Mouse (Mus musculus) CD4-positive, CD25-positive, alpha-beta regulatory T cell, adult 4 months (primary cell): ENCODE results near the gene Pla2g4e. TPM values are rescaled to one million over a fixed set of nuclear protein-coding genes. Genes with fewer than 3 reads are reported as not detected.

Experiments used
- ATAC-seq: one replicate; pipeline ENCODE4 v1.8.0; 2017
- polyA plus RNA-seq, 2 experiments: library from polyadenylated mRNA; unstranded; fragments of 100-300 nt; shearing (Covaris generic); gene quantifications; one replicate each; pipeline ENCODE4 v1.2.1; 2017

Pla2g4e gene
- polyA plus RNA-seq, 2 experiments from 2014 or later: not detected

GRCm38 (mm10) chr2:120153586-120154360, 91.4 kb downstream of the Pla2g4e start:
- ATAC-seq: peak; percentile 6

GRCm38 (mm10) chr2:120150571-120150970, 94.6 kb downstream of the Pla2g4e start:
- ATAC-seq: no peak

GRCm38 (mm10) chr2:120149634-120150033, 95.5 kb downstream of the Pla2g4e start:
- no peak for ATAC-seq

- ATAC-seq: no peak
These were observed 97.1 kb downstream of the Pla2g4e start for GRCm38 (mm10) chr2:120147999-120148398.

GRCm38 (mm10) chr2:120147364-120147763, 97.8 kb downstream of the Pla2g4e start:
- no peak for ATAC-seq

GRCm38 (mm10) chr2:120146543-120146942, 98.6 kb downstream of the Pla2g4e start:
- ATAC-seq: no peak

GRCm38 (mm10) chr2:120144390-120144789, 100.7 kb downstream of the Pla2g4e start:
- ATAC-seq: no peak

- no peak for ATAC-seq
These were observed 102.8 kb downstream of the Pla2g4e start for GRCm38 (mm10) chr2:120142336-120142735.

- no peak for ATAC-seq
These were observed 103.5 kb downstream of the Pla2g4e start for GRCm38 (mm10) chr2:120141671-120142070.

- no peak for ATAC-seq
These were observed 104.8 kb downstream of the Pla2g4e start for GRCm38 (mm10) chr2:120140326-120140725.

GRCm38 (mm10) chr2:120139091-120139490, 106.0 kb downstream of the Pla2g4e start:
- ATAC-seq: no peak

GRCm38 (mm10) chr2:120137281-120137680, 107.9 kb downstream of the Pla2g4e start:
- ATAC-seq: no peak

- no peak for ATAC-seq
These were observed 110.6 kb downstream of the Pla2g4e start for GRCm38 (mm10) chr2:120134453-120135075.

- no peak for ATAC-seq
These were observed 113.3 kb downstream of the Pla2g4e start for GRCm38 (mm10) chr2:120131881-120132280.

- no peak for ATAC-seq
These were observed 115.8 kb downstream of the Pla2g4e start for GRCm38 (mm10) chr2:120129252-120129908.

GRCm38 (mm10) chr2:120128611-120129051, 116.5 kb downstream of the Pla2g4e start:
- no peak for ATAC-seq

- ATAC-seq: no peak
These were observed 117.1 kb downstream of the Pla2g4e start for GRCm38 (mm10) chr2:120128011-120128410.

GRCm38 (mm10) chr2:120126901-120127300, 118.2 kb downstream of the Pla2g4e start:
- no peak for ATAC-seq

GRCm38 (mm10) chr2:120126408-120126807, 118.7 kb downstream of the Pla2g4e start:
- ATAC-seq: no peak

- ATAC-seq: no peak
These were observed 119.7 kb downstream of the Pla2g4e start for GRCm38 (mm10) chr2:120125461-120125860.

GRCm38 (mm10) chr2:120124946-120125345, 120.2 kb downstream of the Pla2g4e start:
- ATAC-seq: no peak

- ATAC-seq: no peak
These were observed 121.0 kb downstream of the Pla2g4e start for GRCm38 (mm10) chr2:120124096-120124495.

- ATAC-seq: no peak
These were observed 122.2 kb downstream of the Pla2g4e start for GRCm38 (mm10) chr2:120122983-120123382.

GRCm38 (mm10) chr2:120117346-120117745, 127.8 kb downstream of the Pla2g4e start:
- no peak for ATAC-seq
